Mouse (Mus musculus) midbrain, embryonic 16.5 days (tissue): ENCODE data around the gene Enox1. TPM values are rescaled to one million over a fixed set of nuclear protein-coding genes. Genes with fewer than 3 reads are reported as not detected.

Experiments
- ATAC-seq: fragments of 200-750 bp; cut with Nextera tagmentation; 2 replicates; pipeline ENCODE4 v1.8.0; 2017; ENCODE audit warnings: moderate TSS enrichment
- H3K27ac ChIP-seq: fragments of 300-500 bp; sonication (generic); 2 replicates; pipeline ENCODE4 v1.5.1; 2014; ENCODE audit warnings: mild to moderate bottlenecking, low read length, mixed read lengths
- H3K27me3 ChIP-seq: fragments of 300-500 bp; sonication (generic); 2 replicates; pipeline ENCODE4 v1.6.1; 2014; ENCODE audit warnings: low read depth, low read length, mixed read lengths; ENCODE audit not compliant: control insufficient read depth, insufficient read depth
- H3K36me3 ChIP-seq: fragments of 300-500 bp; sonication (generic); 2 replicates; pipeline ENCODE4 v1.6.1; 2014; ENCODE audit warnings: mild to moderate bottlenecking, low read length, moderate library complexity, mixed read lengths; ENCODE audit not compliant: control insufficient read depth, insufficient read depth
- H3K4me1 ChIP-seq: fragments of 300-500 bp; sonication (generic); 2 replicates; pipeline ENCODE4 v1.6.1; 2014; ENCODE audit warnings: mild to moderate bottlenecking, low read length, mixed read lengths; ENCODE audit not compliant: control insufficient read depth, insufficient read depth
- H3K4me2 ChIP-seq: fragments of 300-500 bp; sonication (generic); 2 replicates; pipeline ENCODE4 v1.6.1; 2014; ENCODE audit warnings: mild to moderate bottlenecking, low read length, mixed read lengths
- H3K4me3 ChIP-seq: fragments of 300-500 bp; sonication (generic); 2 replicates; pipeline ENCODE4 v1.5.1; 2014; ENCODE audit warnings: low read depth, mild to moderate bottlenecking, low read length, moderate library complexity, mixed read lengths
- H3K9ac ChIP-seq: fragments of 300-500 bp; sonication (generic); 2 replicates; pipeline ENCODE4 v1.6.1; 2014; ENCODE audit warnings: low read depth, low read length, mixed read lengths
- H3K9me3 ChIP-seq: fragments of 300-500 bp; sonication (generic); replicated peaks from 2 replicates; pipeline ENCODE4 v1.6.1; 2014; ENCODE audit warnings: mild to moderate bottlenecking, low read length, mixed read lengths; ENCODE audit not compliant: control insufficient read depth, poor library complexity, severe bottlenecking
- WGBS: fragments of 180-500 bp; shearing (Covaris S2); extraction: QIAGEN DNeasy Blood & Tissue Kit; methylation state at CpG from one replicate; pipeline ENCODE4 v1.1.7; 2014; 5-methylcytosine and 5-hydroxymethylcytosine counted together
- polyA plus RNA-seq: library from polyadenylated mRNA; unstranded; fragments of >200 nt; fragmentation: Nextera tagmentation; extraction: Ambion mirVana; gene quantifications from 2 replicates; pipeline ENCODE4 v1.2.1, GENCODE M21; 2015

The Enox1 gene
- polyA plus RNA-seq, 1 experiment from 2014 or later: 42.8 TPM

- no peak overlapping the region for H3K4me3 ChIP-seq
- no peak overlapping the region for H3K4me2 ChIP-seq
- no peaks in the 10 kb centered on the region for H3K27me3 ChIP-seq
- WGBS: 22% methylated on average over 12 of the region's 12 CpGs
- H3K9ac ChIP-seq: no peak overlapping the region
- H3K4me1 ChIP-seq: peaks cover 4% of the 10 kb centered on the region; the same call in 1 of the 2 replicates
- ATAC-seq: no peak
- no peaks in the 10 kb centered on the region for H3K9me3 ChIP-seq
- no peaks in the 10 kb centered on the region for H3K36me3 ChIP-seq
- peak overlapping the region; percentile 61 for H3K27ac ChIP-seq
Measured at GRCm38 (mm10) chr14:77626557-77627507, 470.3 kb downstream of the Enox1 start.

DNA sequence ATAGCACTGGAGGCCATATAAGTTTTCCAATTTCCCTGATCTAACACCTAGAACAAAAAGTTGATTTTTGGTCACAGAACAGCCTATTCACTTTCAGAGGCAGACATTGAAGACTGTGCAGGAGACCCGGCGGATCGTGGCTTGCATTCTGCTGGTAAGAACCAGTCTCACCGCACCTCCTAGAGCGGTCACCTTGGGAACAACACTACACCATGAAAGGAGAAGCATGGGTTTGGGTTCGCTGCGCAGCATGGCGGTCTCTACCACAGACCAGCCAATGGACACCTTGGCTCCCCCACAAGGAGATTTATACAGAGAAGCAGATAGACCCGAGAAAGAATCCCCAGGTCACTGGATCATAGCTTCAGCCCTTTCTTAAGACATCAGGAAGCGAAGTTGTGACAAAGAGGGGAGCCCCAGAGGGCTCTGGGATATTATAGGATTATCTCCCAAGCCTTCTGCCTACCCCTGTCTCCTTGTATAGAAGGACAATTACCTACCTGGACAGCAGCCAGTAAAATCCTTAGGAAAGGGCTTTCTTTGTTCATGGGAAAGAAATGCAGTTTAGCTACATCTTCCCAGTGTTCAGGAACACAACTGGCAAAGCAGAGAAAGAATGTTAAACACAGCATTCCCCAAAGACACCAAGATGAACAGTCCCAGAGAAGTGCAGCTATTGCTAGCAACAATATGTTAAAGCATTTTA lies 476.1 kb downstream of the Enox1 start:
- no peaks in the 10 kb centered on the region for H3K9me3 ChIP-seq
- H3K4me2 ChIP-seq: no peak overlapping the region
- no peak overlapping the region for H3K9ac ChIP-seq
- H3K36me3 ChIP-seq: no peaks in the 10 kb centered on the region
- no peaks in the 10 kb centered on the region for H3K27me3 ChIP-seq
- no peak overlapping the region for H3K4me3 ChIP-seq
- peaks cover 20% of the 10 kb centered on the region for H3K4me1 ChIP-seq
- WGBS: 68% methylated on average over 10 of the region's 10 CpGs
- no peak overlapping the region; the same call in 1 of the 2 replicates for H3K27ac ChIP-seq
- no peak for ATAC-seq

- H3K4me3 ChIP-seq: no peak overlapping the region
- ATAC-seq: no peak
- no peaks in the 10 kb centered on the region for H3K36me3 ChIP-seq
- no peak overlapping the region for H3K9ac ChIP-seq
- H3K4me2 ChIP-seq: no peak overlapping the region
- H3K9me3 ChIP-seq: no peaks in the 10 kb centered on the region
- peaks cover 18% of the 10 kb centered on the region for H3K4me1 ChIP-seq
- 50% methylated on average over 2 of the region's 2 CpGs for WGBS
- no peak overlapping the region for H3K27ac ChIP-seq
- no peaks in the 10 kb centered on the region for H3K27me3 ChIP-seq
Measured at GRCm38 (mm10) chr14:77633172-77633542, 476.6 kb downstream of the Enox1 start.

DNA sequence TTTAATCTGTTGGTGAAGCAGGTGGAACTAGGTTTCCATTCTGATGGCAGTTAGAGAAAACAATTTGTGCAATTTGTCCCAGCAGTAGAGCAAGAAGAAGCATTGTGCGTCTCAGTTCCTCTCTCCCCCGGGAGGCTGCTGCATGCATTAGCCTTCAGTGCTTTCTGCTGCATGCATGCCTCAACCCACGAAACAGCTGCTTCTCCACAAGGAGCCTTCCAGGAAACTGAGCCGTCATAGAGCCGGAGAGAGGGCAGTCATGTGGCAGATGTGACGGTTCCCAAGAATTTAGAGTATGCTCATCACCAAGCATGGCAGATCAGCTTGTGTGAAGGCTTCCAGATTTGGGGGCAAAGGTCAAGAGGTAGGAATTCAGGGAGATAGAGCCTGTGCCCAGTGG lies 480.4 kb downstream of the Enox1 start:
- 14% methylated on average over 6 of the region's 6 CpGs for WGBS
- H3K4me3 ChIP-seq: no peak overlapping the region

GRCm38 (mm10) chr14:77638148-77638547 lies 481.6 kb downstream of the Enox1 start:
- 77% methylated on average over 3 of the region's 3 CpGs for WGBS

More for the DNA sequence above, 480.4 kb downstream of the Enox1 start:
- Histone ChIP-seq H3K9ac (no peak overlapping the region), H3K27me3 (no peaks in the 10 kb centered on the region), H3K27ac (no peak overlapping the region), H3K4me1 (peaks cover 20% of the 10 kb centered on the region), H3K4me2 (no peak overlapping the region), H3K36me3 (no peaks in the 10 kb centered on the region), H3K9me3 (no peaks in the 10 kb centered on the region)
- no peak for ATAC-seq

GRCm38 (mm10) chr14:77638616-77639015 lies 482.1 kb downstream of the Enox1 start:
- 62% methylated on average over 3 of the region's 3 CpGs for WGBS
- H3K4me2 ChIP-seq: no peak overlapping the region
- peaks cover 11% of the 10 kb centered on the region for H3K4me1 ChIP-seq
- no peaks in the 10 kb centered on the region for H3K27me3 ChIP-seq
- H3K9ac ChIP-seq: no peak overlapping the region
- H3K27ac ChIP-seq: no peak overlapping the region
- no peaks in the 10 kb centered on the region for H3K36me3 ChIP-seq
- ATAC-seq: no peak
- no peaks in the 10 kb centered on the region for H3K9me3 ChIP-seq
- no peak overlapping the region for H3K4me3 ChIP-seq

More at GRCm38 (mm10) chr14:77638148-77638547, 481.6 kb downstream of the Enox1 start:
- H3K36me3 ChIP-seq: no peaks in the 10 kb centered on the region
- H3K9ac ChIP-seq: no peak overlapping the region
- H3K4me2 ChIP-seq: no peak overlapping the region
- no peaks in the 10 kb centered on the region for H3K27me3 ChIP-seq
- no peak overlapping the region for H3K27ac ChIP-seq
- H3K4me3 ChIP-seq: no peak overlapping the region
- H3K4me1 ChIP-seq: peaks cover 14% of the 10 kb centered on the region
- no peaks in the 10 kb centered on the region for H3K9me3 ChIP-seq
- ATAC-seq: no peak

DNA sequence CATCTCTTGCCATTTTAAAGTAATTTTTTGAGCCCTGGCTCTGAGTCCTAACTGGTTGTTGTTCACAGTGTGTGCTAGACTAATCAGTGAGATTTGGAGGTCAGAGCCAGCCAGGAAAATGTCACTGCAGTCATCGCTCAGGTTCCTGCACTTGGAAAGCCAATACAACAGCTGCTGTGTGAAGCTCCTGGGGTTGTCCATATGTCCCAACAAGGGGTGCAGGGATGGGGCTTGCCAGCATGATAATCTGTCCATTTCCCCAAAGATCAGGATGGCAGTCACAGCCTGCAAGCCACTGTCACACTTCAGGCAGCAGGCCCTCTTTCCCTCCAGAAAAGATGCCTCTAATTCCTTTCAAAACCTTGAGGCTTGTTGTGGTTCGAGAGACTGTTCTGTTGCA lies 483.0 kb downstream of the Enox1 start:
- 64% methylated on average over 2 of the region's 2 CpGs for WGBS
- Histone ChIP-seq H3K4me2 (no peak overlapping the region), H3K27me3 (no peaks in the 10 kb centered on the region), H3K36me3 (no peaks in the 10 kb centered on the region), H3K4me3 (no peak overlapping the region), H3K9ac (no peak overlapping the region), H3K9me3 (no peaks in the 10 kb centered on the region), H3K4me1 (peaks cover 11% of the 10 kb centered on the region), H3K27ac (no peak overlapping the region)
- no peak for ATAC-seq

DNA sequence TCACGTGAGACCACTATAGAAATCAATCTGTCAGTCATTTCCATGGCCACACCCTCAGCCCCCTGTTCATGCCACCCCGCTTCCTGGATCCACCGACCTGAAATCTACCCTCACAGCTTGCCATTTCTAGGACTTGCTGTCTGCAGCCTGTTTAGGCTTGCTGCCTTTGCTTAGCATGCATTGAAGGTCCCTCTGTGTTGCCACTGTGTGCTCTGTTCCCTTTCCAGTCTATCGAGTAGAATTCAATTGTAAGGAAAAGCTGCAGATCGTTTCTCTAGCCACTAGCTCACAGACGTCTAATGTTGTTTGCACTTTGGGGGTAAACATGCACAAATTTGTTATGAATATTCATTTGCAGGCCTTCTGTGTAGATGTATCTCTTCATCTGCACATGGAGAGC lies 485.8 kb downstream of the Enox1 start:
- 0 out of 2 replicates have a peak, but pooled peaks cover 2% of the 10 kb centered on the region for H3K4me1 ChIP-seq
- H3K27me3 ChIP-seq: no peaks in the 10 kb centered on the region
- H3K36me3 ChIP-seq: no peaks in the 10 kb centered on the region
- H3K27ac ChIP-seq: no peak overlapping the region
- H3K9me3 ChIP-seq: no peaks in the 10 kb centered on the region
- no peak overlapping the region for H3K4me2 ChIP-seq
- H3K4me3 ChIP-seq: no peak overlapping the region
- 70% methylated on average over 6 of the region's 6 CpGs for WGBS
- no peak overlapping the region for H3K9ac ChIP-seq
- no peak for ATAC-seq

- Histone ChIP-seq H3K9me3 (no peaks in the 10 kb centered on the region), H3K4me2 (no peak overlapping the region), H3K4me3 (no peak overlapping the region), H3K27ac (no peak overlapping the region), H3K9ac (no peak overlapping the region), H3K36me3 (no peaks in the 10 kb centered on the region), H3K4me1 (no peaks in the 10 kb centered on the region), H3K27me3 (no peaks in the 10 kb centered on the region)
- no peak for ATAC-seq
- 75% methylated on average over 2 of the region's 2 CpGs for WGBS
Measured at GRCm38 (mm10) chr14:77646196-77646595, 489.6 kb downstream of the Enox1 start.
